Mouse (Mus musculus) kidney, adult 2 months (tissue): ENCODE measurements around the gene Slc38a1. TPM values are rescaled to one million over a fixed set of nuclear protein-coding genes. Genes with fewer than 3 reads are reported as not detected.
A peak's percentile ranks its signal among the peaks of the same experiment; 100 is the strongest.

ENCODE experiments used
- DNase-seq: peaks from one replicate; pipeline ENCODE4 v3.0.0; 2021
- H3K27ac ChIP-seq: fragments of 200-500 bp; 2 replicates; pipeline ENCODE4 v1.5.1; 2012; ENCODE audit warnings: low read depth, low read length, control low read depth, inconsistent platforms; ENCODE audit not compliant: insufficient read depth
- H3K27me3 ChIP-seq: fragments of 200-500 bp; replicated peaks from 2 replicates; pipeline ENCODE4 v1.6.1; 2012; ENCODE audit warnings: mild to moderate bottlenecking, moderate library complexity, low read length, inconsistent platforms; ENCODE audit not compliant: control insufficient read depth, insufficient read depth
- H3K36me3 ChIP-seq: fragments of 200-500 bp; 2 replicates; pipeline ENCODE4 v1.6.1; 2012; ENCODE audit warnings: mild to moderate bottlenecking, moderate library complexity, low read length, inconsistent platforms; ENCODE audit not compliant: control insufficient read depth, insufficient read depth
- H3K4me1 ChIP-seq: fragments of 200-500 bp; 2 replicates; pipeline ENCODE4 v1.6.1; 2011; ENCODE audit warnings: low read length; ENCODE audit not compliant: control insufficient read depth, insufficient read depth
- H3K4me3 ChIP-seq: fragments of 200-500 bp; 2 replicates; pipeline ENCODE4 v1.5.1; 2011; ENCODE audit warnings: mild to moderate bottlenecking, low read depth, low read length, control low read depth; ENCODE audit not compliant: insufficient read depth
- CTCF ChIP-seq: fragments of 200-500 bp; conservative IDR thresholded peaks from 2 replicates; pipeline ENCODE4 v1.5.1; 2011; ENCODE audit warnings: low read depth, mild to moderate bottlenecking, control low read depth, low read length, moderate library complexity, mixed read lengths; ENCODE audit not compliant: insufficient read depth, insufficient read length
- POLR2A ChIP-seq: fragments of 200-500 bp; IDR thresholded peaks from one replicate; pipeline ENCODE4 v1.6.1; 2011; ENCODE audit warnings: low read depth, low read length, control low read depth
- WGBS: fragments of 180-500 bp; shearing (Covaris S2); methylation state at CpG from one replicate; pipeline ENCODE4 v1.1.7; 2018; 5-methylcytosine and 5-hydroxymethylcytosine counted together
- polyA plus RNA-seq: library from polyadenylated mRNA; depleted of rRNA; stranded (reverse); fragments of >200 nt; gene quantifications from 2 replicates; pipeline ENCODE4 v1.2.3, GENCODE M21; 2012

Gene Slc38a1
- polyA plus RNA-seq, 1 experiment: 8.0 TPM

- no peaks in the 10 kb centered on the region for H3K4me1 ChIP-seq
- H3K36me3 ChIP-seq: no peaks in the 10 kb centered on the region
- DNase-seq: peak; percentile 28
- H3K4me3 ChIP-seq: peak overlapping the region; percentile 53
- H3K27ac ChIP-seq: no peak overlapping the region
- WGBS: 1% methylated on average over 63 of the region's 63 CpGs
- no peak for TF ChIP-seq CTCF
- no peak for TF ChIP-seq POLR2A
- 0 out of 2 replicates have a peak, but pooled peaks cover 2% of the 10 kb centered on the region for H3K27me3 ChIP-seq
These were observed 1.4 kb downstream of the Slc38a1 start for GRCm38 (mm10) chr15:96641111-96641820.

- DNase-seq: no peak
- TF ChIP-seq POLR2A (no peak), CTCF (no peak)
- WGBS: 46% methylated on average over 16 of the region's 16 CpGs
- Histone ChIP-seq H3K36me3 (no peaks in the 10 kb centered on the region), H3K4me1 (no peaks in the 10 kb centered on the region), H3K4me3 (no peak overlapping the region), H3K27me3 (0 out of 2 replicates have a peak, but pooled peaks cover 2% of the 10 kb centered on the region), H3K27ac (no peak overlapping the region)
These were observed 2.3 kb downstream of the Slc38a1 start for GRCm38 (mm10) chr15:96640291-96640985.

- WGBS: 76% methylated on average over 8 of the region's 8 CpGs
- Histone ChIP-seq H3K4me3 (no peak overlapping the region), H3K27me3 (0 out of 2 replicates have a peak, but pooled peaks cover 2% of the 10 kb centered on the region), H3K27ac (no peak overlapping the region), H3K36me3 (no peaks in the 10 kb centered on the region), H3K4me1 (no peaks in the 10 kb centered on the region)
- TF ChIP-seq CTCF (no peak), POLR2A (no peak)
- no peak for DNase-seq
These were observed 3.1 kb downstream of the Slc38a1 start for GRCm38 (mm10) chr15:96639630-96640029.

GRCm38 (mm10) chr15:96638656-96639055, 4.1 kb downstream of the Slc38a1 start:
- WGBS: 76% methylated on average over 2 of the region's 2 CpGs

GRCm38 (mm10) chr15:96638173-96638572, 4.5 kb downstream of the Slc38a1 start:
- H3K4me1 ChIP-seq: no peaks in the 10 kb centered on the region
- H3K36me3 ChIP-seq: no peaks in the 10 kb centered on the region
- no peak for DNase-seq
- 0 out of 2 replicates have a peak, but pooled peaks cover 2% of the 10 kb centered on the region for H3K27me3 ChIP-seq
- H3K4me3 ChIP-seq: no peak overlapping the region
- TF ChIP-seq POLR2A (no peak), CTCF (no peak)
- no peak overlapping the region for H3K27ac ChIP-seq
- WGBS: 64% methylated on average over 10 of the region's 10 CpGs

More at GRCm38 (mm10) chr15:96638656-96639055, 4.1 kb downstream of the Slc38a1 start:
- Histone ChIP-seq H3K4me3 (no peak overlapping the region), H3K27ac (no peak overlapping the region), H3K27me3 (0 out of 2 replicates have a peak, but pooled peaks cover 2% of the 10 kb centered on the region), H3K36me3 (no peaks in the 10 kb centered on the region), H3K4me1 (no peaks in the 10 kb centered on the region)
- TF ChIP-seq POLR2A (no peak), CTCF (no peak)
- no peak for DNase-seq

GRCm38 (mm10) chr15:96634670-96635405, 7.9 kb downstream of the Slc38a1 start:
- TF ChIP-seq CTCF (no peak), POLR2A (no peak)
- no peak overlapping the region for H3K4me3 ChIP-seq
- H3K36me3 ChIP-seq: no peaks in the 10 kb centered on the region
- WGBS: 86% methylated on average over 19 of the region's 19 CpGs
- no peak for DNase-seq
- H3K27ac ChIP-seq: no peak overlapping the region
- H3K27me3 ChIP-seq: no peaks in the 10 kb centered on the region
- H3K4me1 ChIP-seq: no peaks in the 10 kb centered on the region

GRCm38 (mm10) chr15:96632201-96632600, 10.5 kb downstream of the Slc38a1 start:
- H3K27me3 ChIP-seq: no peaks in the 10 kb centered on the region
- no peak for DNase-seq
- no peak overlapping the region for H3K4me3 ChIP-seq
- TF ChIP-seq POLR2A: no peak
- TF ChIP-seq CTCF: no peak
- WGBS: 97% methylated on average over 5 of the region's 5 CpGs
- H3K27ac ChIP-seq: no peak overlapping the region
- no peaks in the 10 kb centered on the region for H3K36me3 ChIP-seq
- H3K4me1 ChIP-seq: no peaks in the 10 kb centered on the region
